Mouse (Mus musculus) spleen, adult 2 months (tissue): ENCODE data around the gene Mcl1.

ENCODE experiments used
- CTCF ChIP-seq: fragments of 200-500 bp; IDR thresholded peaks from 2 replicates; pipeline ENCODE4 v1.5.1; 2011; ENCODE audit warnings: mild to moderate bottlenecking, inconsistent platforms; ENCODE audit not compliant: insufficient read depth, insufficient read length, insufficient replicate concordance; ENCODE audit errors: extremely low read depth
- POLR2A ChIP-seq: fragments of 200-500 bp; IDR thresholded peaks from 2 replicates; pipeline ENCODE4 v1.6.1; 2011; ENCODE audit warnings: low read depth, low read length, inconsistent platforms

GRCm38 (mm10) chr3:95674236-95674635, 15.6 kb downstream of the Mcl1 start:
- no peak for TF ChIP-seq CTCF
- peak; percentile 57; the same call in 1 of the 2 replicates for TF ChIP-seq POLR2A
